Mouse (Mus musculus) limb, embryonic 14.5 days (tissue): Measurements from ENCODE around the gene Mmel1. TPM values are rescaled to one million over a fixed set of nuclear protein-coding genes. Genes with fewer than 3 reads are reported as not detected.

Experiments
- ATAC-seq: fragments of 200-750 bp; cut with Nextera tagmentation; 2 replicates; pipeline ENCODE4 v1.8.0; 2017; ENCODE audit warnings: low read depth, moderate number of reproducible peaks, moderate TSS enrichment; ENCODE audit not compliant: low FRiP score
- DNase-seq: peaks from one replicate; pipeline ENCODE4 v3.0.0-alpha.2; 2015; ENCODE audit warnings: low spot score
- H3K27ac ChIP-seq: fragments of 300-500 bp; sonication (generic); replicated peaks from 2 replicates; pipeline ENCODE4 v1.5.1; 2014; ENCODE audit warnings: low read depth, mild to moderate bottlenecking, low read length, moderate library complexity, mixed read lengths
- H3K27me3 ChIP-seq: fragments of 300-500 bp; sonication (generic); 2 replicates; pipeline ENCODE4 v1.6.1; 2014; ENCODE audit warnings: low read length, mixed read lengths; ENCODE audit not compliant: control insufficient read depth, insufficient read depth
- H3K36me3 ChIP-seq: fragments of 300-500 bp; sonication (generic); 2 replicates; pipeline ENCODE4 v1.6.1; 2014; ENCODE audit warnings: mild to moderate bottlenecking, low read length, moderate library complexity, mixed read lengths; ENCODE audit not compliant: control insufficient read depth, insufficient read depth
- H3K4me1 ChIP-seq: fragments of 300-500 bp; sonication (generic); 2 replicates; pipeline ENCODE4 v1.6.1; 2014; ENCODE audit warnings: antibody characterized with exemption, low read length, mixed read lengths; ENCODE audit not compliant: control insufficient read depth, insufficient read depth
- H3K4me2 ChIP-seq: fragments of 300-500 bp; sonication (generic); replicated peaks from 2 replicates; pipeline ENCODE4 v1.6.1; 2014; ENCODE audit warnings: low read depth, mild to moderate bottlenecking, low read length, moderate library complexity; ENCODE audit not compliant: severe bottlenecking
- H3K4me3 ChIP-seq: fragments of 300-500 bp; sonication (generic); replicated peaks from 2 replicates; pipeline ENCODE4 v1.5.1; 2014; ENCODE audit warnings: low read length
- H3K9ac ChIP-seq: fragments of 300-500 bp; sonication (generic); 2 replicates; pipeline ENCODE4 v1.6.1; 2014; ENCODE audit warnings: mild to moderate bottlenecking, low read depth, low read length, moderate library complexity; ENCODE audit not compliant: severe bottlenecking
- H3K9me3 ChIP-seq: fragments of 300-500 bp; sonication (generic); 2 replicates; pipeline ENCODE4 v1.6.1; 2016; ENCODE audit warnings: low read length; ENCODE audit not compliant: control insufficient read depth
- POLR2A ChIP-seq: fragments of 200-500 bp; IDR thresholded peaks from 2 replicates; pipeline ENCODE4 v1.8.0; 2012; ENCODE audit warnings: inconsistent platforms, mild to moderate bottlenecking, moderate library complexity, borderline replicate concordance; ENCODE audit not compliant: insufficient read depth, insufficient read length; ENCODE audit errors: extremely low read depth
- WGBS: fragments of 180-500 bp; shearing (Covaris S2); extraction: QIAGEN DNeasy Blood & Tissue Kit; methylation state at CpG from one replicate; pipeline ENCODE4 v1.1.7; 2014; 5-methylcytosine and 5-hydroxymethylcytosine counted together
- polyA plus RNA-seq, 2 experiments: library from polyadenylated mRNA; depleted of rRNA in 1 of 2; stranded (reverse) in 1 of 2; unstranded in 1 of 2; fragments of >200 nt; fragmentation: Nextera tagmentation in 1 of 2; extraction: Ambion mirVana in 1 of 2; gene quantifications; 2 replicates each; pipeline versions ENCODE4 v1.2.1 to v1.2.3; 2012 to 2014

Gene Mmel1
- polyA plus RNA-seq, 2 experiments: 0.10 to 0.11 TPM

- Histone ChIP-seq H3K4me1 (peaks cover 8% of the 10 kb centered on the region), H3K9me3 (no peaks in the 10 kb centered on the region), H3K27me3 (peaks cover 11% of the 10 kb centered on the region), H3K4me2 (no peak overlapping the region), H3K9ac (no peak overlapping the region), H3K4me3 (no peak overlapping the region), H3K36me3 (no peaks in the 10 kb centered on the region), H3K27ac (no peak overlapping the region)
- 12% methylated on average over 2 of the region's 2 CpGs for WGBS
- peak; percentile 82 for DNase-seq
- ATAC-seq: peak; percentile 77
- TF ChIP-seq POLR2A: no peak
These were observed 74.8 kb downstream of the Mmel1 start for GRCm38 (mm10) chr4:154944121-154944590.

Other genes with a start within 250 kb of the Mmel1 start
- gene Prdm16, start 232.7 kb upstream of the Mmel1 start, polyA plus RNA-seq (2012; rRNA removed): 11.7 and 15.3 TPM in 2 replicates
- gene Prdm16, start 232.7 kb upstream of the Mmel1 start, polyA plus RNA-seq (2014; fragmentation: Nextera tagmentation; extraction: Ambion mirVana): 25.6 and 40.0 TPM in 2 replicates
- not detected in 2 replicates for gene Actrt2, start 201.7 kb upstream of the Mmel1 start, polyA plus RNA-seq (2012; rRNA removed)
- gene Actrt2, start 201.7 kb upstream of the Mmel1 start, polyA plus RNA-seq (2014; fragmentation: Nextera tagmentation; extraction: Ambion mirVana): not detected in 2 replicates
- 0.09 and 0.13 TPM in 2 replicates for gene Ttc34, start 32.1 kb upstream of the Mmel1 start, polyA plus RNA-seq (2012; rRNA removed)
- gene Ttc34, start 32.1 kb upstream of the Mmel1 start, polyA plus RNA-seq (2014; fragmentation: Nextera tagmentation; extraction: Ambion mirVana): 0.06 and 0.10 TPM in 2 replicates
- 24.3 and 33.6 TPM in 2 replicates for gene Fam213b, start 29.6 kb downstream of the Mmel1 start, polyA plus RNA-seq (2012; rRNA removed)
- gene Fam213b, start 29.6 kb downstream of the Mmel1 start, polyA plus RNA-seq (2014; fragmentation: Nextera tagmentation; extraction: Ambion mirVana): 48.0 and 51.8 TPM in 2 replicates
- gene Tnfrsf14, start 59.0 kb downstream of the Mmel1 start, polyA plus RNA-seq (2012; rRNA removed): 4.1 and 5.8 TPM in 2 replicates
- 0.87 and 0.99 TPM in 2 replicates for gene Tnfrsf14, start 59.0 kb downstream of the Mmel1 start, polyA plus RNA-seq (2014; fragmentation: Nextera tagmentation; extraction: Ambion mirVana)
- gene Hes5, start 91.3 kb downstream of the Mmel1 start, polyA plus RNA-seq (2012; rRNA removed): 0.60 and 1.6 TPM in 2 replicates
- gene Hes5, start 91.3 kb downstream of the Mmel1 start, polyA plus RNA-seq (2014; fragmentation: Nextera tagmentation; extraction: Ambion mirVana): 0.30 and 0.77 TPM in 2 replicates
- 76.3 and 86.2 TPM in 2 replicates for gene Pank4, start 94.5 kb downstream of the Mmel1 start, polyA plus RNA-seq (2012; rRNA removed)
- 36.9 and 43.9 TPM in 2 replicates for gene Pank4, start 94.5 kb downstream of the Mmel1 start, polyA plus RNA-seq (2014; fragmentation: Nextera tagmentation; extraction: Ambion mirVana)
- 11.4 and 15.1 TPM in 2 replicates for gene Plch2, start 187.2 kb downstream of the Mmel1 start, polyA plus RNA-seq (2012; rRNA removed)
- gene Plch2, start 187.2 kb downstream of the Mmel1 start, polyA plus RNA-seq (2014; fragmentation: Nextera tagmentation; extraction: Ambion mirVana): 9.9 and 10.6 TPM in 2 replicates
- gene Pex10, start 197.4 kb downstream of the Mmel1 start, polyA plus RNA-seq (2012; rRNA removed): 24.4 and 28.0 TPM in 2 replicates
- 6.7 and 9.0 TPM in 2 replicates for gene Pex10, start 197.4 kb downstream of the Mmel1 start, polyA plus RNA-seq (2014; fragmentation: Nextera tagmentation; extraction: Ambion mirVana)
- gene Rer1, start 216.8 kb downstream of the Mmel1 start, polyA plus RNA-seq (2012; rRNA removed): 121 and 129 TPM in 2 replicates
- 173 and 175 TPM in 2 replicates for gene Rer1, start 216.8 kb downstream of the Mmel1 start, polyA plus RNA-seq (2014; fragmentation: Nextera tagmentation; extraction: Ambion mirVana)
- gene Morn1, start 217.0 kb downstream of the Mmel1 start, polyA plus RNA-seq (2012; rRNA removed): 6.5 and 7.9 TPM in 2 replicates
- gene Morn1, start 217.0 kb downstream of the Mmel1 start, polyA plus RNA-seq (2014; fragmentation: Nextera tagmentation; extraction: Ambion mirVana): 4.5 and 4.7 TPM in 2 replicates